Mouse (Mus musculus) testis, adult 2 months (tissue): Measurements from ENCODE around the gene Nol4l.

Experiments used
- CTCF ChIP-seq: fragments of 200-500 bp; IDR thresholded peaks from 2 replicates; pipeline ENCODE4 v1.5.1; 2012; ENCODE audit warnings: low read depth, mild to moderate bottlenecking, inconsistent platforms, low read length, moderate library complexity; ENCODE audit not compliant: control insufficient read depth, insufficient read depth, insufficient replicate concordance
- POLR2A ChIP-seq: fragments of 200-500 bp; IDR thresholded peaks from 2 replicates; pipeline ENCODE4 v1.6.1; 2012; ENCODE audit warnings: low read depth, mild to moderate bottlenecking, inconsistent platforms, low read length, moderate library complexity; ENCODE audit not compliant: control insufficient read depth

DNA sequence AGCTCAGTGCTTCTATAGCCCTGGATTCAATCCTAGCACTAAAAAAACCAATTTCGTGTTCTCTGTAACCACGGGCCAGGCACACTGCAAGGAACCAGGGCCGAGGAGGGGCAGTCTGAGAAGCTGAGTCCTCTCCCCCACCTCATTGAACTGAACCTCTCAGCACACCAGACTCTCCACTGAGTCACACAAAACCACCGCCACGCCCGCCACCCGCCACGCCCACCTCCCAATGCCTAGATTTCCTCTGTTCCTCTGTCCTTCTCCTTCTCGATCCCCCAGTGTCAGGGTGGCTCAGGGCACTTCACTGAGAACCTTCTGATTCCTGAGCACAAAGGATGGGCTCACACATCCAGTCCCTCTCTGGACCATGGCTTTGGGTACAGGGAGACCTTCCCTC, 43.3 kb upstream of the Nol4l start:
- TF ChIP-seq CTCF (no peak), POLR2A (no peak)
